Mouse (Mus musculus): Measurements from ENCODE around the gene Abhd10. TPM values are rescaled to one million over a fixed set of nuclear protein-coding genes. Genes with fewer than 3 reads are reported as not detected.

The Abhd10 gene
- total RNA-seq, 2 experiments from 2014 or later = 20.0 TPM

DNA sequence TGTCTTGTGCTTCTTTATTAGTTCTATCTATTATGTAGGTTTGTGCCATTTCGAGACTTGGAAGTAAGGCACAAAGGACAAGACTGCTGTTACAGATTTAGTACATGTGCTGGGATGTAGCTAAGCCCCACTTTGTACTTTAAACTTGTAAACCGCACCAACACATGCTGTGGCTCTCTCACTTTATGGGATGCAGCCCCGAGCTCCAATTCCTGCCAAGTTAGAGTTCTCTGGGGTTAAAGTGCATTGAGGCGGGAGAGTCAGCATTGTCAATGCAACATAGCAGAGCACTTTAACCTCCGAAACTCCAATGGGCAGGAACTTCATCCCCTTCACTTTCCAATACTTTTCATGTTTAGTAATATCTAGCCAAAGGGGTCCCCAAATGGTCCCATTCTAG lies 13.6 kb downstream of the Abhd10 start:
- DNase-seq (ENCODE audit: low spot score in 2 of 2) = no peak

DNA sequence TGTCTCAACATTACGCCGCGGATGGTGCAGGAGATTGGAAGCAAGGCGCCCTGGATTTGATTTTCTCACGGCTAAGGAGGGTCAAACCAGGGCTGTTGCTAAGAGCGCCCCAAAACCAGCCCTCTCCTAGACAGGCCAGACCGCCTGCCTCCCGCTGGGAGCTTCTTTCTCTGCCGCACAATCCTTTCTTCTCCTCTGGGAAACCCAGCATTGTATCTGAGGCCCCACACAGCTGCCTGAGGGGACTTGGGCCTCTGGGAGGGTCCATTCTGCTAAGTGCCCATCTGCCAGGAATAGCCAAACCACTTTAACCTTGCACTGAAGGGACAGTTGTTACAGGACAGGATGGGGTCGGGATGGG lies 18.0 kb downstream of the Abhd10 start:
- no peak for DNase-seq (ENCODE audit: low spot score in 2 of 2)

DNA sequence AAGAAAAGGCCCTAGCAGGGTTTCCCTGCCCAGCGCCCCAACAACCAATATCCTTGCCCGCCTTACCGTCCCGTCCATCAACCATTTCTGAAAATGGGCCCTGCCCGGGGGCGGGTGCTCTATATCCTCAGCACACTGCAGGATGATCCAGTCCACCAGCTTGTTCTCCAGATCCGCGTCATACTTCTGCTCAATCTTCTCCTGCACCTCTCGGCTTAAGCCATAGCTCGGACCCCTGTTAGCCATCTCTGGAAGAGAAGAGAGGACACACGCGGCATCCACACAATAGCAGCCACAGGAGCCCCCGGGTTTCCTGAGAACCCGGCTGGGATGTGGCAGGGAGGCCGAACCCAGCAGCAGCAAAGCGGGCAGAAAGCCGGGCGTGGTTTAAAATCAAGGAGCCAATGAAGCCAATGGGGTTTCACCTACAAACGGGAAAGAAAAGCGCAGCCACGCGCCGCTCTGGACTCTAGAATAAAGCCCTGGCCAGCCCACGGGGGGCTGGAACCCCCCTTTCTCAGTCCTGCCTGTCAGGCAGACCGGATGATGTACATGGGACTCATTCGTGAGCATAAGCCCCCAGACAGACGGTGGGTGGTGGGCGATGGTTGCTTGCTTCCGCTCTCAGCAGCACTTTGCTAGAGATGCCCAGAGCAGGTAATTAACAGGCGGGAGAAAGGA lies 18.6 kb downstream of the Abhd10 start, which contains the start of gene Tagln3:
Gene Tagln3, minus strand, starts transcription at position 548 of the 681 bp plus-strand sequence.
- DNase-seq (ENCODE audit: low spot score in 2 of 2) = peak; percentile 77 to 85

DNA sequence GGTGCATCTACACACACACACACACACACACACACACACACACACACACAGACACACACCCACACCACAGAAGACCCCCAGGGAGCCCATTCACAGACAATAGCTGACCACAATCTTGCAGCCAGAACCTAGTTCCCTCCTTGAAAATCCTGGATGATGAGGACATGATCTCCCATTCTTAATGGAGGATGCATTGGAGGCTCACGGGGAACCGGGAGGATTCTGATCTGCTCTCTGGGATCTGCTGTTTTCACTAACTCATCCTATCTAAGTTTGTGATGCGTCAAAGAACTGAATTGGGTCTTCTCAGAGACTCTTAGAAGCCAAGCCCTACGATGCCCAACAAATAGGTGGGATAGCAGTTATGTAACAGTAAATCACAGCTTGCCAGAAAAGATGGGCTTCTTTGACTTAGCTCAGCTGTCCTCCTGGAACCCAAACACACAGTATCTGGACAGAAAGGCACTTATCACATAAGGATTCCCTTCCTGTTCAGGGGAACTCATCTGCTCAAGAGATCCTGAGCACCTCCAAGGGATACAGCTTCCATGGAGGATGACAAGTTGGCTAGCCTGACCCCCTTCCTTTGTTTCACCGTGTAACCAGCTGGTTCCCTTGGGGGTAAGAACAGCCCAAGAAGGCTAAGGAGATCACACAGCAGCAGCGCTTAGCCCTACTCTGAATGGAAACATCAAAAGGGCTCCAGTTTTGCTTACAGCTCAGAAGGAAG lies 19.4 kb downstream of the Abhd10 start:
- peak in 1 of 2 experiments; percentile 47 for DNase-seq (ENCODE audit: low spot score in 2 of 2)

DNA sequence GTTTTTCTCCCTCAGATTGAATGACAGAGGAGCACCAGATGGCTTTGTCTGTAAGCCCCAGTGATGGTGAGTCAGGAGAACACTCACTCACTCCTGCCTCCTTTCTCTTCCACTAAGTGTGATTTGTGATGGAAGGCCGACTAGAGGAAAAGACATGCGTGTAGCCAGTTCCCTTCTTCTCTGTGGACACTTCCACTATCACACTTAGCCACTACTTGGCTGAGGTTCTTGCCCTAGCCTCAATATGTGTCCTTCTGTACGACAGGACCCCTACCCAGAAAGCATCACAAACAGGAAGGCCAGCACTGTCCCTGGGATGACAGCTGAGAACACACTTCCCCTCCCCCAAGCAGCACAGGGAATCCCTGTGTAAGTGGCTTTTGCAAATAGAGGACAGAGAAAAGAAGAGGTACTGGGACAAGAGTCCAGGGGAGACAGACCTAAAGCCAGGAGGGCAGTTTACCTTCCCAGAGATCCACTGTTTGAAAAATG lies 20.2 kb downstream of the Abhd10 start:
- peak in 1 of 2 experiments; percentile 60 for DNase-seq (ENCODE audit: low spot score in 2 of 2)

DNA sequence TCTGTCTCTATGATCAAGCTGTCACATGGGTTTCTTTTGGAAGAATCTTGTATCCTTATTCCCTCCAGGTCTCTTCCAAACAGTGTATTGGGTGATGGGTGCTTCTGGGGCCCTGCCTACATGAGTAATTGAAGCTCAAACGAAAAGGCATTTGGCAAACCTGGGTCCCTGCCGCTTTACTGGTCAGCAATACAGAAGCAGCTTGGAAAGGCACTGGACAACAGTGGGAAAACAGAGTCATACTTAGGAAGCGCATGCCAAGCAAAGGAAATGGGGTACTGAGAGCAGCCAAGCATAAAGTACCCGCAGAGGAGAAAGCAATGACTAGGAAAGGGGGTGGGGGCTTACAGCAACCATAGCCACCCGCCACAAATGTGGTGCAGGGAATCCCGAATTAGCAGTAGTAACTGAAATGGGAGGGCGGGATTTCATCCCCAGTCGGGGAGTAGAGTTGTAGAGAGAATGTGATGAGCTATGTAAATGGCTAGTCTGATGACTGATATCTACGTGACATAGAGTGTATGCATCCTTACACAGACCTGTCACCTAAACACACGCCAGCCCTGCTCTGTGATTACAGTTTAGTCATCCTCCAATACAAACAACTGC lies 22.6 kb downstream of the Abhd10 start:
- DNase-seq (ENCODE audit: low spot score in 2 of 2) = no peak

DNA sequence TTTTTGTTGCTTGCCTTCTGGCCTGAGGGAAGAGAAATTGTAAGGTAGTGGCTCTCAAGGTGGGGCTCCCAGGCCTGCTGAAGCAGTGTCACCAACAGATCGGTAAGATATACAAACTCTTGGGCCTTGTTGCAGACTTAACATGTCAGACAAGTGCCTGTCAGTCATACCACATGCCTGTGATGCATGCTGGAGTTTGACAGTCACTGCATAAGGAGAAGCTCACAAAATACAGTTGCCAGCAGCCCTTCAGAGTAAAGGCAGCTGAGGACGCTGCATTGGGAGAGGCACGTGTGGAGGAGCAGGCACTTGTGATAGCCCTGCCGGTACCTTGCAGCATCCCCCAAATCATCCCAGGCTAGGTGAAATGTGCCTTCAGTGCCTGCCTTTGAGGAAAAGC lies 24.5 kb downstream of the Abhd10 start:
- no peak for DNase-seq (ENCODE audit: low spot score in 2 of 2)

DNA sequence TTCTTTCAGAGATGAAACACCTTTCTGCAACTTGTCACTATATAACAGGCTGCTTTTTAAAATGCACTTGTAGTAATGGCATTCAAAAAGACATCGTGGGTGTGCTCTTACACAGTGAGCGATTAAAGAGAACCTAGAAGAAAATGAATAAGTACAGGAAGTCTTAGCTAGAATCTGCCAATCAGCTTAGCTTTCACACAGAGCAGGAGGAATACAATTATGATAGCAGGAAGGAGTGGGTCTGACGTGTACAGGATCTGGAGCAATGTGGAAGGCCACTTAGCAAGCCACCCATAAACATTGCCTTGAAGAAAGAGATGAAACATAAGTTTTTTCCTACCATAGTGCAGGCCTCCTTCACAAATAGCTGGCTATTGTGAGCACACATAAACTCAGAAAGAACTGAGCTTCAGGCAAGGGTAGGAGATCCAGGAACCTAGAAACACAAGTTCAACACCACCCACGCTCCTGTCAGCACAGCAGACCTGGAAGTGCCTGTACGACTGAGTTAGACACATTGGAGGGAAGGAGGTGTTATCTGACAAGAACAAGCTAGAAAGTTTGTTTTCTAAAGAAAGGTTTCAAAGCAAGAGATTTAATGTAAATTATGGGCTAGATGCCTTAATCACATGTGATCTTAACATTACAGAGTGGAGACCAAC lies 28.1 kb downstream of the Abhd10 start:
- no peak for DNase-seq (ENCODE audit: low spot score in 2 of 2)

DNA sequence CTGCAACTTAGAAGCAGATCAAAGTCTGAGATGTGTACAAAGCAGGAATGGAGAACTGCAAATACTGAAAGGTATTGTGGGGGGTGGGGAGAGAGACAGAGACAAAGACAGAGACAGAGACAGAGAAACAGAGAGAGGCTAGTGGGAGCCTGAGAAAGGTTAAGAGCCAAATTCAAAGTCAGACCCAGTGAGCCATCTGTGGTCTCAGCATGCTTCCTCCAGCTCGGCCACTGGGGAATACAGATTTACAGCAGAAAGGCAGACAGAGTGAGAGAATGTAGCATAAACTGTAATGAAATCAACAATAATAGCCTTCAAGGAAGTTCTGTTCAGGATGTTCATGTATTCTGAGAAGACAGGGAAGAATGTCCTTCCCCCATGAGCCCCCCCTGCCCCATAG lies 28.9 kb downstream of the Abhd10 start:
- DNase-seq (ENCODE audit: low spot score in 2 of 2) = no peak

DNA sequence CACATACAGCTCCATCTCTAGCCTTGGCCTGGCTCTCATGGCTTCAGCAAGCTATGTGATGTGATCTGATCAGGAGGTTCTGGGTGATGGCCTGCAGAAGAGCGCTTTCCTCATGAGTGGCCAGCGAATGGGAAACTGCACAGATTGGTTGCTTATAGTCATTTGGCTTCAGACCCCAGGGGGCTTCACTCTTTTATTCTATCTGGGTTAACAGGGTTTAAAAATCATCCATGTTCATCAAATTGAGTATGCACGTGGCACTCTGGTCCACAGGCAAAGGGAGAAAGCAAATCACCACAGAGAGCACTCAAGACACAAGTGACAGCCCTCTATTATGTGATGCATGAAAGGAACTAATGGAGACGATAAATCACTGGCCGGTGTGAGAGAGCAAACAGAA lies 29.5 kb downstream of the Abhd10 start:
- DNase-seq (ENCODE audit: low spot score in 2 of 2) = no peak

DNA sequence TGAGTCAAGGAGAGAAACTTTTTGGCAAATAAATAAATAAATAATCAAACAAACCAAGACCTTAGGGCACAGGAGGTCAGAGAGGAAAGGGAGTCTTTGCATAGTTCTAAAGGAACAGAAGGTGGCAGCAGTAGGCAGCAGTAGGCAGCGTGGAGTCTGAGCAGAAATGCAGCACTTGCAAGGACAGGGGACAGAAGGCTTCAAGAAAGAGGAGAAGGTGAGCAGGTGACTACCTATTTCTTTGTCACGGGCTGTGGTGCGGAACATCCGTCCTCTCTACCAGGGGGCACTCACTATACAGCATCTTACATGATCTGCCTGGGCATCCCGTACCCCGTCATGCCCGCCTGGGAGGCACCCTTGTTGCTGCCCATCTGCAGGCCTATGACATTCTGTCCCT lies 31.5 kb downstream of the Abhd10 start:
- no peak for DNase-seq (ENCODE audit: low spot score in 2 of 2)

DNA sequence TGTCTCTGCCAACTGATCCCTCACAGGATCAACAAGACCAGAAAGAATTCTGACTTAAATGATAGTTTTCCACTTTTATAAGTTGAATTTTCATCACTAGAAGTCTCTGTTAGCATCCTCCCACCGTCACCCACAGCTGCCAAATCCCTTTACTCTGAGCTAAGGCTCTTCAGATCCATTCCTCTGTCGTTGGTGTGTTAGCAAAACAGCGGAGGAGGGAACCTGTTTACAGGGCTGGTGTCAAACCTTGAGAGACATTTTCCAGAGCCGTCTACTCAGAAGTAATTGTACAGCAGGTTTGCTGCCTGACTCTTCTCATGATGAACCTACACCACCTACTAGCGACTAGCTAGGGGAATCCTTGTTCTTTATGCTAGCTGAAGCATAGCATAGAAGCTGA lies 43.5 kb downstream of the Abhd10 start:
- DNase-seq (ENCODE audit: low spot score in 2 of 2) = no peak

DNA sequence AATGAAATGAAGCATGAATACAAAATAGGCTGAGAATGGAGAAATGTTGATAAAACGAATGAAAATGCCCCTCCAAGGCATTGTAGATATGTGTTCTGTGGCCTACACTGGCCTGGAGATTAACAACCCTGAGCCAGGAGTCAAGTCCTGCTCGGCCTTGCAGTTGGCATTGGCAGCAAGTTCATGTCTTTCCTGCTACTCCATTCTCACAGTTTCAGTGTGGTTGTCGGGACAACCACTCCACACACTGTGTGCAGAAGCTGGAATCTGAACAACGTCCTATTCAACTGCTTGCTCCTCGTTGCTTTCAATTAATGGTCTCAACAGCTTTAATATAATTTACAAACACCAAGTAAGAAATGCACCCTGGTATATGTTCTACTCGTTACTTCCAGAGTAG lies 44.8 kb downstream of the Abhd10 start:
- peak in 1 of 2 experiments; percentile 41 for DNase-seq (ENCODE audit: low spot score in 2 of 2)

DNA sequence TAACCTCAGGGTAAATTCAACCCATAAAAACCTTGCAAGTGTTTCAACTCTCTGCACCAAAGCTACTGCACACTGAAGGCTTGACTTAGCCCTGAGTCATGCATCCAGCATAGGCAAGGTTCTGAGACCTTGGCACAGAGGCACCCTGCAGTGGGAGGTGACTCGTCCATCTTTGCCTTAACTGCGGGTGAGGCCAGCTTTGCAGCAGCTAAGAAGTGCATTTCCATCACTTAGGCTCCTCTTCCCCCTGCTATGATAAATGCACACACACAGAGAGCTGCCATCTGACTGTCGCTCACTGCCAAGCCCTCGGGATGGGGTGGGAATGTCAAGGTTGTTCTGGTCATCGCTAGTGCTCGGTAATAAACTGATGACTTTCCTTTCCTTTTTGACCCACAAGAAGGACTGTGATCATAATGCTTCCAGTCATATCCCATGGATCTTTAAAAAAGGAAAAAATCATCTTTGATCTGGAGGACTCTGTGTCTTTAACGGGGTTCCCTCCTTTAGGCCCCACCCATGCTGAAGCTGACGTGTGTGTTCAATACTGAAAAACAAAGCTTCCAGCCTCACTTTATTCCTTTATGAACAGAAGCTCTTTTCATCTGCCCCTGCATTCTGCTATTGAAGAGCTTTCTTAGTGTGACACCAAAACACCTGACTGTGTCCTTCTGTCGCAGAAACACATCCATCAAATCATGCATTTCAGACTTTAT lies 47.2 kb downstream of the Abhd10 start:
- peak in 1 of 2 experiments; percentile 43 for DNase-seq (ENCODE audit: low spot score in 2 of 2)

DNA sequence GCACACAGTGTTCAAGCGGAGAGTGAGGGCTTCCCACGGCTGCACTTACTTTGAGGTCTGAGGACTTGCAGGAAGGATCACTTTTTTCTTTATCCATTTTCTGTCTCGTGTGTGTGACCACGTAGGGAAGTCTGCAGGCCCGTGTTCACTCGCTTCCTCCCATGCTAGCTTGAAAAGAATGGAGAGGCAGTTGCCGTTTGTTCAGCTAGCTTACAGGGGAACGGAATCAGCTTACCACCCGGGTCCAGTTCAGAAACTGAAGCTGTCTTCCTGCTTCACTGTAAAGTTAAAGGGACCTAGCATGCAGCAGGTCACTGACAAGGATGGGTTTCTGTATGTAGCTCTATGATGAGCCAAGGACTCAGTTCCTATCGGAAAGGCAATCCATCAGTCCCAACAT lies 49.2 kb downstream of the Abhd10 start, which contains the start of gene Tmprss7:
Gene Tmprss7, minus strand, starts transcription at position 101 of the 400 bp plus-strand sequence.
- no peak for DNase-seq (ENCODE audit: low spot score in 2 of 2)

DNA sequence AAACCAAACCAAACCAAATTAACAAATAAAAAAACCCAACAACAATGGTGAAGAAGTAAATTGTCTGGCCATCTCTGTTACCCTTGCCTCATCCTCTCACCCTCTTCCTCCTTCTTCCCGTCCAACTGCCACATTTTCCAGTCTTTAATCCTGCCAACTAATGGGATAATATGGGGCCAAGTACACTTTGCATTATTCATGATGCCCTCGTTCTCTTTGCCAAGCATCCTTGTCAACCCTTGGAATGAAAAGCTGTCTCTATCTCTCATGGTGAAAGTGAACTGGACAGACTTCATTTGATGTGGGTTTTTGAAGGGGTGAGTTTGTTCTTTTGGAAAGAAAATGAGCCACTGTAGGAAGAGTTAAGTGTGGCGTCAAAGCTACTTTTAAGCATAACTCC lies 49.9 kb downstream of the Abhd10 start:
- DNase-seq (ENCODE audit: low spot score in 2 of 2) = peak in 1 of 2 experiments; percentile 58

DNA sequence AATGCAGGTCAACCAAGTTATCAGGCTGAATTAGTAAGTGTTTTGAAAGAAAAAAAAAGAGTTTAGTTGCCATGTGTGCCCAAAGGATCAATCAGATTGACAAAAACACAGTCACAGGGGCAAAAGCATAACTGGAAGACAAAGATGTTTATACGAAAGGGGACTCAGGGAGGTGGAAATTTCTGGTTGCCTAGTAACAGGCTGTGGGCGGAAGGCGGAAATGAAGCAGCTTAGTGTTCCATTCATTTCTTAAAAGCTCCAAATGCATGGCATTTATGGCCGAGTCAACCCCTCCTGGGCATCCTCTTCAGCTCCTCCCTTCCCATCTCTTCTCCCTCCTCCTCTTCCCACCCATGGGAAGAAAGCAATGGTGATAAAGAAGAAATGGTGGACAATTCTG lies 52.6 kb downstream of the Abhd10 start:
- peak in 1 of 2 experiments; percentile 40 for DNase-seq (ENCODE audit: low spot score in 2 of 2)

DNA sequence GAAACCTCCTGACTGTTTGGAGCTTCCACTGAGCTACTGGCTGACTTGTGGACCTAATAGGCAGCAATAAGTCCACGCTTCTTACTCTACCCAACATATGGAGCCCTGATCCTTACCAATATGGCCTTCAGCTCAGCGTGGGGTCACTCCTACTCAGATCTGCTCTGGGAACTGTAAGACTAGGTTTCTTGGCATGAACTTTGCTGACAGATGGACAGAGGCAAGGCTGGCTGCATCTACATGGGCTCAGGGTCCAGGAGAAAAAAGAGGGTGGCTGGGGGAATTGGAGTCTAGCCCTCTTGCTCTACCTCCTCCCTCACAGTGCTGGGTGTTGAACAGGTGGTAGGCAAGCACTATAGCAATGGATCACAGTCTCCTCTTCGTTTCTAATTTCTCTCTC lies 55.9 kb downstream of the Abhd10 start:
- peak in 1 of 2 experiments; percentile 42 for DNase-seq (ENCODE audit: low spot score in 2 of 2)

DNA sequence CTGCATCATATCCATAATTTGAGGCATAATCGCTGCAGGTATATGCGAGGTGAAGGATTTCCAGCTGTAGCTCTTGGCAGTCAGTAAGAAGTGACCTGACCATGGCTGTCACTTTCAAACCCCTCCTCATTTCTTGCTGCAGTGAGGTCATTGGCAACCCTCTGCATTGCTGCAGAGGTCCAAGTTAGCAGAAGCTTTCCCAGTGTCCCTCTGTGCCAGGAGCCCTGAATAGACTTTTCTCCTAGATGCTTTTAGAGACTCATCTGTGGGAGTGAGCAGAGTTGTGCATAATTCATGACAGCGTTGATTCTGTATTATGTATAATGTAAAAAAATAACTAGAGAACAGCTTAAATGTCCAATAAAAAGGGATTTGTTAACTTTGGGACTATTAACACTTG lies 57.5 kb downstream of the Abhd10 start:
- DNase-seq (ENCODE audit: low spot score in 2 of 2) = no peak

DNA sequence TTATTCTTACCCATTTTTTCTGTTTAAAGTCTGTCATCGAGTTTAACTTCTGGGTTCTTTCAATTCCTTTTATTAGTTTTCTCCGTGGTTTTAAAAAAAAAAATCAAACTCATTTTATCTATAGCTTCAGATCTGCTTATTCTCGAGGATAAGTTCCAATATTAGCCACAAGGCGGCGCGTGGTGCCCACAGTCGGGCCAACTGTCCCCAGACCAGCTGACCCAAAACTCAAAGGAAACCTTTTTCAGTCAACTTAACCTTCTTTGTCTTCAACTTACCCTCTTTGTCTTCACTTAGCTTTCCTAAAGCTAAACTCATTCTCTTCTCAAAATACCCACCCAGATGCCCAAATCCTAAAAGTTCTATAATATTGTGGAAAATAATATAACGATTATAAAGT lies 57.9 kb downstream of the Abhd10 start:
- DNase-seq (ENCODE audit: low spot score in 2 of 2) = peak; percentile 57 to 74

All from layer of hippocampus, postnatal 14 days (tissue).